Mouse (Mus musculus) hindbrain, embryonic 12.5 days (tissue): ENCODE measurements around the gene Blm. TPM values are rescaled to one million over a fixed set of nuclear protein-coding genes. Genes with fewer than 3 reads are reported as not detected.
A peak's percentile ranks its signal among the peaks of the same experiment; 100 is the strongest.

Source experiments
- ATAC-seq: fragments of 200-750 bp; cut with Nextera tagmentation; 2 replicates; pipeline ENCODE4 v1.8.0; 2017; ENCODE audit warnings: moderate TSS enrichment; ENCODE audit not compliant: low FRiP score
- H3K27ac ChIP-seq: fragments of 300-500 bp; sonication (generic); 2 replicates; pipeline ENCODE4 v1.5.1; 2016; ENCODE audit warnings: mild to moderate bottlenecking
- H3K27me3 ChIP-seq: fragments of 300-500 bp; sonication (generic); 2 replicates; pipeline ENCODE4 v1.6.1; 2016; ENCODE audit warnings: mild to moderate bottlenecking
- H3K36me3 ChIP-seq: fragments of 300-500 bp; sonication (generic); 2 replicates; pipeline ENCODE4 v1.6.1; 2016; ENCODE audit warnings: mild to moderate bottlenecking
- H3K4me1 ChIP-seq: fragments of 300-500 bp; sonication (generic); 2 replicates; pipeline ENCODE4 v1.6.1; 2016
- H3K4me2 ChIP-seq: fragments of 300-500 bp; sonication (generic); replicated peaks from 2 replicates; pipeline ENCODE4 v1.6.1; 2016; ENCODE audit warnings: mild to moderate bottlenecking
- H3K4me3 ChIP-seq: fragments of 300-500 bp; sonication (generic); 2 replicates; pipeline ENCODE4 v1.5.1; 2016; ENCODE audit warnings: mild to moderate bottlenecking
- H3K9ac ChIP-seq: fragments of 300-500 bp; sonication (generic); 2 replicates; pipeline ENCODE4 v1.6.1; 2016; ENCODE audit warnings: mild to moderate bottlenecking, moderate library complexity
- H3K9me3 ChIP-seq: fragments of 300-500 bp; sonication (generic); replicated peaks from 2 replicates; pipeline ENCODE4 v1.6.1; 2016; ENCODE audit warnings: mild to moderate bottlenecking
- WGBS: fragments of 180-500 bp; shearing (Covaris S2); methylation state at CpG from one replicate; pipeline ENCODE4 v1.1.7; 2016; 5-methylcytosine and 5-hydroxymethylcytosine counted together
- polyA plus RNA-seq: library from polyadenylated mRNA; unstranded; fragments of >200 nt; fragmentation: Nextera tagmentation; extraction: Ambion mirVana; gene quantifications from 2 replicates; pipeline ENCODE4 v1.2.1, GENCODE M21; 2016

The Blm gene
- polyA plus RNA-seq, 1 experiment from 2014 or later, result 24.7 TPM

- Histone ChIP-seq H3K9ac (no peak overlapping the region), H3K27me3 (no peaks in the 10 kb centered on the region), H3K9me3 (no peaks in the 10 kb centered on the region), H3K4me1 (no peaks in the 10 kb centered on the region), H3K4me2 (no peak overlapping the region), H3K36me3 (no peaks in the 10 kb centered on the region), H3K4me3 (no peak overlapping the region), H3K27ac (no peak overlapping the region)
- 57% methylated on average over 8 of the region's 8 CpGs for WGBS
- no peak for ATAC-seq
Observed at GRCm38 (mm10) chr7:80558101-80558500, 23.2 kb upstream of the Blm start.

DNA sequence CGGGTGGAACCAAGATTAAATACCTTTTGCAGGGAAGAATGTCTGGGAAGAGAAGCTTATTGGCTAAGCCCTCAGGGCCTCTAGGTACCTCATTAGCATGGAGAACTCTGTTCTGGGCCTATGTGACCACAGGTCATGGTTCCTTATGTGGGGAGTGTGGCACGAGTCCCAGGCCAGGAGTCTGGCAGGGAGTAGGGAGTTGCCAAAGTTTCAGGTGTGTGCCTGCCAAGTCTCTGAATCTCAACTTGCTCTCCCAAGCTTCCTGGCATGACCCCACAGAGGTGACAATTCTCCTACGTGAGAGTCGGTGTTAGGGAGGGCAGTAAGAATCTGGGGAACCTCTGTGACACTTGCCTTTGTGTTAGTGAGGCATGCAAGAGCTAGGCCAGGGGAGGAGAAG, 22.2 kb upstream of the Blm start:
- WGBS, result 78% methylated on average over 4 of the region's 4 CpGs
- no peak overlapping the region for H3K4me3 ChIP-seq
- H3K9ac ChIP-seq, result no peak overlapping the region
- ATAC-seq, result no peak
- H3K27ac ChIP-seq, result no peak overlapping the region
- H3K4me1 ChIP-seq, result no peaks in the 10 kb centered on the region
- no peaks in the 10 kb centered on the region for H3K36me3 ChIP-seq
- no peak overlapping the region for H3K4me2 ChIP-seq
- H3K9me3 ChIP-seq, result no peaks in the 10 kb centered on the region
- no peaks in the 10 kb centered on the region for H3K27me3 ChIP-seq

DNA sequence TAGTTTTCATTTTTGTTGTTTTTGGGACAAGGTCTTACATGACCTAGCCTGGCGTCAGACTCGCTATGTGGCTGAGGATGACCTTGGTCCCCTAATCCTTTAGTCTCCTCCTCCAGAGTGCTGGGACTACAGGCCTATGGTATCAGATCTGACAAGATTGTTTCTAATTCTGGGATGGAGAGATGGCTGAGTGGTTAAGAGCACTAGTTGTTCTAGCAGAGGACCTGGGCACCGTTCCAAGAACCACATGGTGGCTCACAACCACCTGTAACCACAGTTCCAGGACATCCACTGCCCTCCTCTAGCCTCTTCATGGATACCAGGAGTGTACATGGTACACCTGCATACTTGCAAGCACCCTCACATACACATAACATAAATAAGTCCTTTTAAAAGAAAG, 21.2 kb upstream of the Blm start:
- 85% methylated on average over 3 of the region's 3 CpGs for WGBS
- Histone ChIP-seq H3K4me2 (no peak overlapping the region), H3K9ac (no peak overlapping the region), H3K4me3 (no peak overlapping the region), H3K27ac (no peak overlapping the region), H3K36me3 (no peaks in the 10 kb centered on the region), H3K4me1 (no peaks in the 10 kb centered on the region), H3K27me3 (no peaks in the 10 kb centered on the region), H3K9me3 (no peaks in the 10 kb centered on the region)
- ATAC-seq, result no peak

DNA sequence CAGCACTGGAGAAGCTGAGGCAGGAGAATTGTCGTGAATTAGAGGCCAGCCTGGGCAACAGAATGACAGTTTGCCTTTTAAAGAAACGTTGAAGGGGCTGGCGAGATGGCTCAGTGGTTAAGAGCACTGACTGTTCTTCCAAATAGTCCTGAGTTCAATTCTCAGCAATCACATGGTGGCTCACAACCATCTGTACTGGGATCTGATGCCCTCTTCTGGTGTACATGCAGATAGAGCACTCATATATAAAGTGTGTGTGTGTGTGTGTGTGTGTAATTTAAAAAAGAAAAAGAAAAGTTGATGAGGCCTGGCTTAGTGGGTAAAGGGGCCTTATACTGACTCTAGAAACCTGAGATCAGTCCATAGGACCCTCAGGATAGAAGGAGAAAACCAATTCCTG, 20.2 kb upstream of the Blm start:
- ATAC-seq, result no peak
- 83% methylated on average over 3 of the region's 3 CpGs for WGBS
- H3K27me3 ChIP-seq, result no peaks in the 10 kb centered on the region
- H3K36me3 ChIP-seq, result no peaks in the 10 kb centered on the region
- H3K4me1 ChIP-seq, result no peaks in the 10 kb centered on the region
- no peak overlapping the region for H3K4me2 ChIP-seq
- H3K4me3 ChIP-seq, result no peak overlapping the region
- H3K9ac ChIP-seq, result no peak overlapping the region
- H3K27ac ChIP-seq, result no peak overlapping the region
- H3K9me3 ChIP-seq, result no peaks in the 10 kb centered on the region

DNA sequence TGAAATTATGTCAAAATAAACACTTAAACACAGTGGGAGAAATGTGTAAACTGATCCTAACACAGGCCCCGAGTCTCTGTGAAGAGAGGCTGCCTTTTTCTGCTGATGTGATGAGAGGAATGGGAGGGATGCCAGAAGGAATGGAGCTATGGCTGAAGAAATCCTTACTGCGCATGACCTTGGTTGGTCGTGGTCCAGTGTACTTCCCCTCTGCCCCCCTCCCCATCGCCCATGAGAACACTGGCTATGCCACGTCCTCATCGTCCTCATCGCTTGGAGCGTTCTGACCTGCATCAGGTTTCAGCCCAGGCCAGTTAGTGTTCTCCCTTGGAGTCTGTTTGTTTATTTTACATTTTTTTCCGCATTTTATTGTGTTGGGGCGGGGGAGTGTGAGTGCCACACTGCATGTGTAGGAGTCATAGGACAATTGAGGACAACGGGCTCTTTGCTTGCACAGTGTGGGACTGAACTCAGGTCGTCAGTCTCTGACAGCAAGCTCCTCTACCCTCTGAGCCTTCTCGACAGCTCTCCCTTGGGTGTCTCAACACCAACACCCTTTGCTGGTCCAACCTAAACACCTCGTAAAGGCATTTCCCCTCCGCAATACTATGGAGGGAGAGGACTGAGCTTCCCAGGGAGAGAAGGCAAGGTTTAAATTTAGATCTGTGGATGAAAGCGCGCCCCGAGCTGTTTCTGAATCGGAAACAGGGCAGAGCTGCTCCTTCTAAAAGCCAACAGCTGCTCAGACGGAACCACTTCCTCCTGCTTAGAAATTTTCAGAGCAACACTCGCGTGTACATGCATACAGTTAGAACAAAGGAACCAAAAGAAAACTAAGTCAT, 19.5 kb upstream of the Blm start:
- 65% methylated on average over 22 of the region's 22 CpGs for WGBS
- Histone ChIP-seq H3K4me1 (no peaks in the 10 kb centered on the region), H3K4me2 (no peak overlapping the region), H3K9ac (no peak overlapping the region), H3K27me3 (no peaks in the 10 kb centered on the region), H3K27ac (0 out of 2 replicates have a peak overlapping the region, but pooled peaks have one; percentile 48), H3K4me3 (no peak overlapping the region), H3K36me3 (no peaks in the 10 kb centered on the region), H3K9me3 (no peaks in the 10 kb centered on the region)
- no peak for ATAC-seq

DNA sequence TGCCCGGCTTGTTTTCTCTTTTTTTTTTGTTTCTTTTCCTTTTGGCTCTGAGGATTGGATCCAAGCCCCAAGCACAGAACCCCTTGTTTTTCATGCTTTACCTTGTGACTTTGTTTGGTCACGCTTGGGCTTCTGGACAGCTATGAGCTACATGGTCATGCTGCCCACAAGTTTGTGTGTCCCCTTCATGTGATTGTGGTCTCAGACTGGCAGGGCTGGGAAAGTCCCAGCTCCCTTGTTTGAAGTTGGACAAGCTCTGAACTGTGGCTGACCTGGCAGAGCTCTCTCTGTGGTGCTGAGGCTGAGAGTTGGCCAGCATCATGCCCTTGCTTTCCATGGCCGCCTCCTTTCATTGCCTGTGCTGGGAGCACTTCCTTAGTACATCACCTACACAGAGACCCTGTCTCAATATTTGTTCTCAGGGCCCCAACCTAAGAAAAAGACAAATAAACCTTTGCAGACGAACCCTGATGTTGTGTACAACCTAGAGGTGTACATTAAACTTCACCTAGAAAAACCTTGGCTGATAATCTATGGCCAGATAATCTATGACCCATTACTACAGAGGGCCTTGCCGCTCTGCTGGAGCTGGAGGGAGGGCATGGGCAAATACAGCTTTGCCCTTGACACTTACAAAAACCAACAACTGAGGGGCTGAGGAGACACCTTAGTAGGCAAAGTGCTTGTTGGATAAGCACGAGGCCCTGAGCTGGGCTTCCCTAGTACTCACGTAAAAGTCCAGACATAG, 13.8 kb upstream of the Blm start:
- no peak overlapping the region for H3K4me3 ChIP-seq
- H3K9ac ChIP-seq, result no peak overlapping the region
- WGBS, result 87% methylated on average over 7 of the region's 7 CpGs
- no peaks in the 10 kb centered on the region for H3K27me3 ChIP-seq
- no peaks in the 10 kb centered on the region for H3K36me3 ChIP-seq
- no peak for ATAC-seq
- no peak overlapping the region for H3K27ac ChIP-seq
- no peaks in the 10 kb centered on the region for H3K9me3 ChIP-seq
- no peaks in the 10 kb centered on the region for H3K4me1 ChIP-seq
- H3K4me2 ChIP-seq, result no peak overlapping the region

DNA sequence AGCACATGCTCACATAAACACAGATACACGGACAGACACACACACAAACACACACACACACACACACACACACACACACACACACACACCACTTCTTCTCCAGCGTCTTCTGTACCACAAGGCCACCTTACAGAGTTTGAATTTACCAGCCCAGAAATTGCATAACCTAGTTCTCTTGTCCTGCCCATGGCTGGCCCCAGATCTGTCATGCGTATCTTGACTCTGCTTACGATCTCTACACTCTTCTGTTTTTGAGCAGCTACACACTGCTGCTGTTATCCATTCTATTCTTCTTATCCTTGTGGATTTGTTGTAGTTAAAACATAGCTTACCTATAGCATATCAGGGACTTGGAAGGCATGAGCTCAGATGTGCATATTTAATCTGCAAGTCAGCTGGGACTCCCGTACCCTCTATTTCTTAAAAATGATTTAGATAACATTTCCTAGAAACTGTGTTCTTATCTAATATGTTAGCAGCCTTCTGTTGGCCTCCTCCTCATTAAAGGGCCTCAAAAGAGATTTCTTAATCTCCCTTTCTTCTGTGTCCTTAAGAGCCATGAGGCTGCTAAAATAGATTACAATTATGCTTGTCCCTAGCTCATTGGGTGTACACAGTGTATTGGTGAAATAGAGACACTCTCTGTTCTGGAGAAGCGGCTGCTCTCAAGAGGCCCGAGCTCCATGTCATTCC, 7.4 kb upstream of the Blm start:
- H3K4me1 ChIP-seq, result no peaks in the 10 kb centered on the region
- WGBS, result 85% methylated on average over 7 of the region's 7 CpGs
- no peak overlapping the region for H3K4me3 ChIP-seq
- H3K27me3 ChIP-seq, result 0 out of 2 replicates have a peak, but pooled peaks cover 4% of the 10 kb centered on the region
- H3K36me3 ChIP-seq, result no peaks in the 10 kb centered on the region
- ATAC-seq, result no peak
- H3K9me3 ChIP-seq, result no peaks in the 10 kb centered on the region
- no peak overlapping the region for H3K4me2 ChIP-seq
- H3K9ac ChIP-seq, result no peak overlapping the region
- H3K27ac ChIP-seq, result no peak overlapping the region

DNA sequence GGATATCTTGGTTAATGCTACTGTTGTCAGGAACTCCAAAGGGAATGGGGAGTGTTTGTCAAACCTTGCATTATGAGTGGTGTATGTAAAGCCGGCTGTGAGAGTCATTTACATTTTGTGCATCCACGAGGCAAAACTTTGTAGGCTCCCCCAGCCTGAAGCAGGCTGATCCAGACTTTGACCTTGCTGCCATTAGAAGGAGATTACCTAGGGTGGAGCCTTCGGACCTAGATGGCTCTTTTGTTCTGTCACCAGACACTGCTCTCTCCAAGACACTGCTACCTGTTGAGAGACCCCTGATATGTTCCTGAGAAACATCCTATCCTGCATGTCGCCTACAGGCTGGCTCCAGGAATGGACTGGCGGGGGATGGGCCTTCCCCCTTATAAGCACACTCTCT, 4.7 kb upstream of the Blm start:
- H3K27me3 ChIP-seq, result 0 out of 2 replicates have a peak, but pooled peaks cover 4% of the 10 kb centered on the region
- no peaks in the 10 kb centered on the region for H3K36me3 ChIP-seq
- no peak overlapping the region for H3K4me3 ChIP-seq
- no peak for ATAC-seq
- no peak overlapping the region for H3K9ac ChIP-seq
- H3K27ac ChIP-seq, result no peak overlapping the region
- H3K4me1 ChIP-seq, result no peaks in the 10 kb centered on the region
- H3K9me3 ChIP-seq, result no peaks in the 10 kb centered on the region
- H3K4me2 ChIP-seq, result no peak overlapping the region
- WGBS, result 63% methylated on average over 5 of the region's 5 CpGs

- ATAC-seq, result peak; percentile 7; the same call in 1 of the 2 replicates
- WGBS, result 3% methylated on average over 32 of the region's 32 CpGs
- Histone ChIP-seq H3K36me3 (no peaks in the 10 kb centered on the region), H3K9ac (peak overlapping the region; percentile 80), H3K4me3 (peak overlapping the region; percentile 70), H3K4me2 (peak overlapping the region; percentile 97), H3K27ac (no peak overlapping the region), H3K4me1 (peaks cover 13% of the 10 kb centered on the region), H3K27me3 (no peaks in the 10 kb centered on the region), H3K9me3 (no peaks in the 10 kb centered on the region)
Observed at GRCm38 (mm10) chr7:80534291-80535008, 469 bp downstream of the Blm start.

- ATAC-seq, result no peak
Observed at GRCm38 (mm10) chr7:80531087-80531486, 3.8 kb downstream of the Blm start.

GRCm38 (mm10) chr7:80530646-80531045, 4.3 kb downstream of the Blm start:
- no peak overlapping the region for H3K4me3 ChIP-seq
- H3K27me3 ChIP-seq, result no peaks in the 10 kb centered on the region
- no peaks in the 10 kb centered on the region for H3K36me3 ChIP-seq
- no peak for ATAC-seq
- WGBS, result 82% methylated on average over 2 of the region's 2 CpGs
- no peaks in the 10 kb centered on the region for H3K9me3 ChIP-seq
- no peak overlapping the region for H3K4me2 ChIP-seq
- no peak overlapping the region for H3K9ac ChIP-seq
- H3K4me1 ChIP-seq, result peaks cover 13% of the 10 kb centered on the region
- no peak overlapping the region for H3K27ac ChIP-seq

More at GRCm38 (mm10) chr7:80531087-80531486, 3.8 kb downstream of the Blm start:
- Histone ChIP-seq H3K9me3 (no peaks in the 10 kb centered on the region), H3K4me3 (no peak overlapping the region), H3K4me1 (peaks cover 13% of the 10 kb centered on the region), H3K9ac (no peak overlapping the region), H3K4me2 (no peak overlapping the region), H3K27me3 (no peaks in the 10 kb centered on the region), H3K36me3 (no peaks in the 10 kb centered on the region), H3K27ac (no peak overlapping the region)
- 93% methylated on average over 6 of the region's 6 CpGs for WGBS

DNA sequence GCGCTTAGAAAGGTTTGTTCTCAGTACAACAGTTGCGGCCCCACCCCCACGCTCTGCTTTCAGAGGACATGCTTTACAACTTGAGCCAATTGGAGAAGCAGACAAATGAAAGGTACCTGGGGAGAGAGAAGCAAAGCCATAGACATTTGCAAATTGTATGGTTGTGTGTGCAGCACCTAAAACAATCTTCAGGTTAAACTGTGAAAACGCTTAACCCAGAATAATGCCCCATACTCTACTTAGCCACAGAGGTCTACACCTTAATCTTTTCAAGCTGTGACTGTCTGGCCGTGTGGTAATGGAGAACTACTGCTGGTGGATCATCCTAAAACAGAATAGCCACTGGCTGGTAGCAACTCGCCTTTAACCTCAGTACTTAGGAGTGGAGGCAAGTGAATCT, 8.2 kb downstream of the Blm start:
- no peaks in the 10 kb centered on the region for H3K36me3 ChIP-seq
- H3K27ac ChIP-seq, result no peak overlapping the region
- no peak for ATAC-seq
- H3K4me1 ChIP-seq, result no peaks in the 10 kb centered on the region
- H3K9me3 ChIP-seq, result no peaks in the 10 kb centered on the region
- H3K4me3 ChIP-seq, result no peak overlapping the region
- H3K9ac ChIP-seq, result no peak overlapping the region
- H3K27me3 ChIP-seq, result no peaks in the 10 kb centered on the region
- WGBS, result 81% methylated on average over 6 of the region's 6 CpGs
- H3K4me2 ChIP-seq, result no peak overlapping the region
